Mouse (Mus musculus) forelimb bud, embryonic 11.5 days (tissue): ENCODE data around the gene Naa35.

Experiments
- DNase-seq: peaks from one replicate; pipeline ENCODE4 v3.0.0-alpha.2; 2012; ENCODE audit warnings: low read depth, low spot score

Gene Naa35

DNA sequence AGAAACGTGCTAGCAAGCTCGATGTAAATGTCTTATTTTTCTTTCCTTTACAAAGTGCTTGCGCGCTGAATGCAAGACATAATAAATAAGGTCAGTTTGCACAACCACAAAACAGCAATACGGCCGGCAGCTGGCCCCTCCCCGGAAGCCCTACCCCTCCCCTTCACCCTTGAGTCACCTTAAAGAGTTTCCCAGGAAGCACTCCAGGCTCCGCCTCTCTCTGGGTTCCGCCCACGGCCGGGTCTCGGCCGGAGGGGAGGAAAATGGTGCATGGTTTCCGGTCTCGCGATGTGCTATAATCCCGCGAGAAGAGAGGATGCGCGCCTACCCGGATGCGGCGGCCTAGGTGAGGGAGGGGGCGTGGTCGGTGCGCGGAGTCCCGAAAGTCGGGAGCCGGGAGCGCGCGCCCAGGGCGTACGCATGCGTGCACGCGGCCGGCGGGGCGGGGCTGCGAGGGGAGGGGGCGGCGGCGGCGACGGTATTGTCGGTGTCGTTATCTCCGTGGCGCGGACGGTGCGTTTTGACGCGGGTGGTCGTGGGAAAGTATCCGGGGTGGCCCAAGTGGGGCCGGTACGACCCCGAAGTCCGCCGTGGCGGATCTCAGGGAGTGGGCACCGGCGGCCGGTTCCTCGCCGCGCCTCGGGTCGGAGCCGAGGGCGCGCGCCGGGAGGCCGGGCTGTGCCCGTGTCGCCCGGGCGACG is at the start of gene Naa35, which contains the start of gene Agtpbp1:
TSS of gene Naa35 (plus strand) at position 313 of the 701 bp plus-strand sequence.
TSS of gene Agtpbp1 (minus strand) at position 281 of the 701 bp plus-strand sequence.
- DNase-seq, result peak; percentile 100

DNA sequence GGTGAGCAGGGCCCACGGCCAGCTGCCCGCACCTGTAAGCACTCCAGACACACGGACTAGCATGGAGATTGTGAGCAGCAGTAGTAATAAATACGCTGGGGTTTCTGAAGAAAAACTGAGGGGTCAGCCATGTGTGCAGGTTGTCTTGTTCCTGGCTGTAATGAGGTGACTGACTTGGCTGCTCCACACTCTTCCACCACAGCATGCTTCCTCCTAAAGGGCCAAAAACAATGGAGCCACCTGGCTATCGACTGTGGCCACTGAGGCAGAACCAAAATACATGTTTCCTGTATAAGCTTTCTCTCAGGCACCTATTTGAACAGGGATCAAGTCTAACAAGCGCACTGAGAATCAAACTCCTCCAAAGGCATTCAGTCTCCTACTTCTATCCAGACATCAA is 49.3 kb upstream of the Naa35 start:
- no peak for DNase-seq

DNA sequence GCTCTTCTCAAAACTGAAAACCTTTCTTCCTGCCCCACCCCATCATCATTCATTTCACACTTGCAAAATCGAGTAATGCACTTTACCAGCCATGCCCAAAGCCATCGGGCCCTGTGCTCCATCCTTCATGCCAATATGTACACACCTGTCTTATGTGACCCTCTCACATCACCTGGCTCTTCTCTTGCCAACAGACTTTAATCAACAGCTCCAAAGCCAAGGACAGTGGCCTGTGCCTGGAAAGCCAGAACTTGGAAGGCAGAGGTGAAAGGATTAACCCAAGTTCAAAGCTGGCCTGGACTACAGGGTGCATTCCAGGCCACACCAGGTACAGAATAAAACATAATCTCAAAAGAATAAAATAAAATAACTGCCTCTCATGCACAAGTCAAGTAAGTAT is 48.4 kb upstream of the Naa35 start:
- DNase-seq, result no peak

DNA sequence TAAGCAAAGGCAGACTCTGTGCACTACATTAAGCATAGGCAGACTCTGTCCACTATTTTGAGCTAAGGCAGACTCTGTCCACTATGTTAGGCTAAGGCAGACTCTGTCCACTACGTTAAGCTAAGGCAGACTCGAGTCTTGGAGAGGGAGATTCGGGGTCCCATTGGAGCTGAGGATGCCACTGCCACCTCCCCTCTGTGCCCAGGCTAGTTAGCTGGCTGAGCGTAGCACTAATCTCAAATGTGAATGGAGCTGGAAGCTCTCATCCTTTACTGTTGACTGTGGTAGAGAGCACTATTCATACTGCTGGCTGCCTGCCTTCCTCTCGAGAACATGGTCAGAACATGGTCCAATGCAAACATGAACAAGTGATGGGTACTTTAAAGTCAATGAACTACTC is 46.4 kb upstream of the Naa35 start:
- no peak for DNase-seq

DNA sequence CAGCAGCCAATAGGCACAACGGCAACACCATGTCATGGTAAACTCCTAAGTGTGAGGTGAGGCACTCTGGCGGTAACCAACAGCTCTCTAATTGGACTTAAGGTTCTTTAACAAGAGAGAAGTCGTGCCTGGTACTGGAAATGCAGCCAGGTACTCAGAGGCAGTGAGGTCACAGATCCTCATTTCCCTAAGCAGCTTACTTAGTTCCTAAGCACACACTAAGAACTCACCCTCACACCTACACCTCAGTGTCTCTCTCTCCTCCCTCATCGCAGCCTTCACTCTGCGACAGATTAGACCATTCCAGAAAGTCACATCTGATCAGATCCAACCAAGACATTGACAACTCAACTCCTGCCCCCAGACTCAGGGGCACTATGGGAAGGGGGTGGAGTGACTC is 45.0 kb upstream of the Naa35 start:
- DNase-seq, result no peak

DNA sequence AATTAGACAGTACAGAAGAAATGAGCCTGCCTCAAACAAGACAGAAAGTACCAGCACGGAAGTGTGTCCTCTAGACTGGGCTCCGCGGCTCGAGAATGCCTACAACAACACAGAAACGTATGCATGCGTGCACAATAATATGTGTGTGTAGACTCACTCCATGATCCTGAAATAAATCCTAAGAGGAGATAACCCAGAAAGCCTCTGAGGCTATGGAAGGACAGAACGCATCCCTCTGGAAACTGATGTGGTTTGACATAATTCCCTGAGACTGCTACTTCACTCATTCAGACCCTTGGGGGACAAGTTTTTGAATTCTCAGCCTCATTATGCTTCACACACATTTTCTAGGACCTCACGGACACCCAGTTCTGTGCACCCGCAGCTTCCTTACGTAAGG is 42.6 kb upstream of the Naa35 start:
- no peak for DNase-seq

DNA sequence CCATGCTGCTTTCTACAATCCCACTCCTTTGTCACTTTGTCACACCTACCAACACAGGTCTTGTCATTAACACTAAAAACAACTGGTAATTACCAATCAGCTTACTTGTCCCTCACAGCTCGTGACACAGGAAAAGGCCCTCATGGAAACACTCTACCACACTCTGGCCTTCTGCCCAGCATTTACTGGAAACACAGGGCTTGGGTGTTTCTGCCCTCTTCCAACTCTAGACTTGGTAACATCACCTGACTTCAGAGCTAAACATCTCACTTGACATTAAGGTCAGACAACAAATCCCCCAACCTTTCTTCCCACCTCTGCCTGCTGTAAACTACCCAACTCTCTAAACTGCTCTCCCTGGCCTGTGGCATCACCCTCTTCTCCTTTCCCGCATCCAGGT is 38.0 kb upstream of the Naa35 start:
- DNase-seq, result no peak

DNA sequence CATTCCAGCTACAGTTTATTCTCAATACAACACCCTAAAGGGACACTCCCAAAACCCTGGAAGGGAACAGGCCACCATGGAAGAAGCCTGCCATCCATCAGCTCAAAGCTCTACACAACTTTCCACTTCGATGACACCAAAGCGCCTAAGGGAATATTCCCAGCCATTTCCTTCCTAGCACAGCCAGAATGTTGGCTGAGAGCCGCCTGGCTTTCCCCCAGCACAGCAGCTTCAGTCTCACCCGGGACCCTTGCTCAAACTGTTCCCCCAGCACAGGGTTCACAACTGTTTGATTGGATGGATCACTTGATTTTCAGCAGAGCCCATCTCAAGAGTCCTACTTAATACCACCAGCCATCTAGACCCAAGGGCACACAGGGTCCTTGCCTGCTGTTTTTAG is 37.3 kb upstream of the Naa35 start:
- DNase-seq, result no peak

DNA sequence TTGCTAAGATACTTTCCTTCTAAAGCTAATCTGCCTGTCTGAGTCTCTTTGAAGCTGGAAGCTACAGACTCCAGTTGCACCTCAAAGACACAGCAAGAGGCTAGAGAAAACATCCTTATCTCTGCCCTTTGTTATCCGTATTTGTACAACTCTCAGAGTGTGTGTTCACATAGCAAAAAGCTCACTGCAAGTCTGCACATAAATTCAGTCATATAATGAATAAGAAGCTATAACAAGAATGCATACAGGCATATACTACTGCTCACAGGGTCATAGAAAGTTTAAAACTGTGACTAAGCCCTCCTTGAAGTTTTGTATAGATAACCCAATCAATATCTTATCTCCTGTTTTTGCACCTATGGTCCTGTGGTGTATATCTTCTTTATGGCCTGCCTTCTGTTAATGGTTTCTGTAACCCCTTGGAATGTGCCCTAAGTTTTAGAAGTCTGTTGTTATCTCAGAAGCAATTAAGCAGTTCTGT is 35.7 kb upstream of the Naa35 start:
- no peak for DNase-seq

DNA sequence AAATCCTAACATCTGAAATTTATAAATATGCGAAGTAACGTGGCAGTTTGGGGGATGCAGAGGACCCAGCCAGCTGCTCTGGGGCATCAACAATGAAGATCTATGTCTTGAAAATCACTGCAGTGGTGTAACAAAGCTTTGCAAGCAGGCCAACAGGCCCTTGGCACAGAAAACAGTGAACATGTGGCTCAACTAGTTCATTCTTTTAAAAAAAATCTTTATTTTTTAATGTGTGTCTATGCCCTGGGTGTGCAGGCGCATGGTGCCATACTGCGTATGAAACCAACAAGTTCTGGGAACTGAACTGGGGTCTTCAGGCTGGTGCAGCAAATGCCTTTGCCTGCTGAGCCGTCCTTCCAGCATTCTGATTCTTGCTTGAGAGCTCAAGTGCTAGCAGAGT is 32.8 kb upstream of the Naa35 start:
- DNase-seq, result no peak

DNA sequence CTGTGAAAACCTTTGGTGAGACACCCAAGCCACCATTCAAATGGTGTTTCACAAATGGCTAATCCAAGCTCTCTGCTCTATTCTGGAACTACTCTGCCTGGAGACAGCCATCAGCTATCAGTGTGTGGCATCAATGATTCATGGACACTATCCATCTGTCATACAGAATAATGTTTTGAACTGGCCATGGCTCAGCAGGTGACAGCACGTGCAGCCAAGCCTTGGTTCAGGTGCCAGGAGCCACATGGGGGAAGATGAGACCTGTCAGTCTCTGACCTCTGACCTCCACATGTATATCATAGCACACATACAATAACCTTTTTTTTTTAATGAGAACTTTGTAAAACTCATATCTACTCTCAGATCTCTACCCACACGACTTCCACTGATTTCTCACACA is 32.3 kb upstream of the Naa35 start:
- no peak for DNase-seq

DNA sequence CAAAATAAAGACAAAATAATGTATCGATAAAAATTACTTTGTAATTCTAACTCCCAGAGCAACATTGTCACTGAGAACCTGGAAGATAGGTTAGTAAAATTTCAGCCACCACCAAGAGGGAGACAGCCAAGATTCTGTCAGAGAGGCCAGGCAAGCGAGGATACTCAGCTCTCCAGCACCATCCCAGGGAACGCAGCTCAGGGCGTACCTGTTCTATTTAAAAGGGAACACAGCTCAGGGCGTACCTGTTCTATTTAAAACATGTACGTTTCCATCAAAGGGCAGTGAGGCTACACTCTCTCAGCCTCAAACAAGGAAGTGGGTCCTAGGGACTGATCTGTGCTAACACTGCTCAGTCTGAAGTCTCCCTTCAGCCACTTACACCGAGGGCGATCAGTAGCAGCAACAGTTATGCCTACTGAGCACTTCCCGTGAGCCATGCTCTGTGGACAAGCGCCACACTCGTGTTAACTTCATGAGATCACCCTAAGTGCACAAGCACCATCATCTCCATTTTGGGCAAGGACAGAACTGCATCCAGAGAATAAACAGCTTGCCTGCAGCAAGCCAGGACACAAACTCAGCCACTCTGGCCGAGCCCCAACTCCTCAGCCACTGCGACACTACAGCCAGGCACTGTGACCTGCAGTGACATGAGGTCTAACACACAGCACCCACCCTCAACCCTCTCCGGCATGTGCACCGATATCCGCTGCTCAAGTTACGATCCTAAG is 30.1 kb upstream of the Naa35 start:
- no peak for DNase-seq

DNA sequence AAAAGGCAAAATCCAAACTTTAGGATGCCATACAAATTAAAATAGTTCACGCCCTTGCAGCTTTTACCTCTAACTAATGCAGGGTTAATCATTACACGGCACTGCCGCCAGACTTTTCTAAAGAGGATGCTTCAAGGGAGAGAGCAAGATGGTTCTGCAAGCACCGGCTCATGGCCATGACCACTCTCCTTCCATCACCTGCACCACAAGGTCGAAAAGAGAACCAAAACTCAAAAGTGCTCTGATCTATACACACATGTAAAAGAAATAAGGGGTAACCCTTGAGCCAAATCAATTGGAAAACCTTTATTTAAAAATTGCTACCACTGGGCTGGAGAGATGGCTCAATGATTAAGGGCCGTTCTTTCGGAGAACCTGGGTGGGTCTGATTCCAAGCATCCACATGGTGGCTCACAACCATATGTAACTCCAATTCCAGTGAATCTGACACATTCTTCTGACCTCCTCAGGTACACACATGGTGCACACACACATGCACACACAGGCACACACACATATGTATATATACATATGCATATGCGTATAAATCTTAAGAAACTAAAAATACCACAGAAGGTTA is 29.4 kb upstream of the Naa35 start:
- DNase-seq, result no peak

DNA sequence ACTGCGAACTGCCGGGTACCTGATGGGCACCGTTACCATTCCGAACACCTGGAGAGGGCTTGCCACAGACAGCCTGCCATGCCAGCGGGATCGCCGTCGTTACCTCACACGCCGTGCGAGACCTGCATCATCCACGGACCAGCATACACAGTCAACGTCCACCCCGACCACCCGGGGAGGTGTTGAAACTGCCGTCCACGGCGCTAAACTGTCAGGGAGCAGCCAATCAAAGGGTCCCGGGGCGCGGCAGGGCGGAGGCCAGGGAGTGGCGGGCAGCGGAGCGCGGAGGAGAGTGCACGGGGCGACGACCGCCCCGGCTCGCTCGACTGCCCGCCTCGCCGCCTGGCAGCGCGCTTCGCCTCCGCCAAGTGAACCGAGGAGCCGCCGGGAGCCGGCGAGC is 28.4 kb upstream of the Naa35 start:
- peak; percentile 32 for DNase-seq

DNA sequence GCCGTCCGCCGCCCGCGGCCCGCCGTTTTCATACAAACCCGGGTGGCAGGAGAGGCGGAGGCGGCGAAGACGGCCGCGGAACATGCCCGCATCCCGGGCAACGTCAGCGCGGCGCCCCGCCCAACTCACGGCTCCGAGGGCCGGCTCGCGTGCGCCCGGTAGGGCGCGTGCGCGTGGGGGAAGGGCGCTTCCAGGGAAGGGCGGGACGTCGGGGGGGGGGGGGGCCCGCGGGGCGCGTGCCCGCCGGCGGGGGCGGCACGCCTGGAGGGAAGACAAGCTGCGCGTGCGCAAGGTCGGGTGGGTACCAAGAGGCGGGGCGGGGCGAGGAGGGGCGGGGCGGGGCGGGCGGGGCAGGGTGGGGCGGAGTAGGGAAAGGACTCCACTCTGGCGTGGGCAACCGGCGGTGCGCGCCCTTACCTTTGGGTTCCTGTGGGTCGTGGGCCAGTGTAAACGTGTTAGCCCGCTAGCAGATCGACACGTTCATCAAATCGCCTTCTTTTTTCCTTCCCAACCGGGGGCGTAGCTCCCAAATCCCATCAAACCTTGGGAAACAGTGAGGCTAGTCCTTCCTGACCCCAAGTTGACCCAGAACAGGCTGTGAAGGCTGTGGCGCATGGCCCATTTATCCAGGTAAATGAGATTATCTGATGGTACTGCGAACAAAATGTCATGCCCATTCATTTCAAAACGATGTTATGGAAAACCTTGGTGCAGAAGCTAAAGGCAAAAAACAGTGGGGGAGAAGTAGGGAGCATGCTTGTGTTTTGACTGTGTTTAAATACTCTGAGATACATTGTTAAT is 27.7 kb upstream of the Naa35 start:
- peak; percentile 84 for DNase-seq

DNA sequence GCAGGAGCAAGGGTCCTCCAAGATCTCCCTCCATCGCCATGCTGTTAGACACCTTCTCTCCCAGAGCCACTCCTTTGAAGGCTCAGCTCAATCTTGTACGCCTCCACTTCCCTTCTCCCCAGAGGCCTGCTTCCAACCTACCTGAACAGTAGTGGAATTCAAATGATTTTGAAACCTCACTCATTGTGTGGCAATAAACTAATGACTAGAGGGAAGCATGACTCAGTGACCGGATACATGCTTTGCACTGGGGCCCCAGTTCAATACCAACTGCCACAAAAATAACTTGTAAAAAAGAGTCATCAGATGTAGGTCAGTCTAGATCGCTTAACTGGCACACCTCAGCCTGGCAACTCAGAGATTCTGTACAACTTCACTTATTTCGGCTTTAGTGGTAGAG is 26.3 kb upstream of the Naa35 start:
- no peak for DNase-seq

DNA sequence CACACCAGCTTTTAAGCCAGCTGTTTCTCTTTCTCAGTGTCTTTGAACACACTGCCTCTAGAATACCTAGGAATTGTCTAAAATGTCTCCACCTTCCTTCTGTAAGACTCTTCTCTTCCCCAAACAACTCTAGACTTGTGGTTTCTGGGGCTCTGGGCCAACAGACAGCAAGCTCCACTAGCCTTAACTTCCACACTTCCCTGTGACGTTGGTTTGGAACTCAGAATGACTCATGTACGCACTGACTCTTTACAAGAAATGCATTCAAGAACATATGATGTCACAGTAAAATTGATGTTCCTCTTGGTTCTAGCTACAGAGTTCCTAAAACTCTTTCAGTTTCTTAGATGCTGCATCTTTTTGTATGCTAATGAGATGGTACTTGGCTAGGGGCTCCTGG is 22.6 kb upstream of the Naa35 start:
- no peak for DNase-seq

DNA sequence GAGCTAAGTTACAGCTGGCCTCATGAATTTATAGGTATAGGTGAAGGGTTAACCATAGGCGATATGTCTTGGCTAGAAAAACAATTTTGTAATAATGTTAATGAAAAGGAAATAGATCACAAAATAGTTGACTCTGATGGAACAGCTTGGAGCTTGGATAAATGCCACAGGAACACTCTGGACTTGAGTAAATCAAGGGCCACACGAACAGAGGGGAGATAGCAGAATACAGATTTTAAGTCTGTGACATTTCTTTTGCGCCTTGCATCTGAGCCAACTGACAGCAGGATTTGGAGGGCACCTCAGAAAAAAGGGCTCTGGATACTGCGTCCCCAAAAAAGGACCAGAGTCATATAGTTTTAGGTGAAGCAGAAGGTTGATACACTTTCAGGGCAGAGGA is 20.6 kb upstream of the Naa35 start:
- no peak for DNase-seq

DNA sequence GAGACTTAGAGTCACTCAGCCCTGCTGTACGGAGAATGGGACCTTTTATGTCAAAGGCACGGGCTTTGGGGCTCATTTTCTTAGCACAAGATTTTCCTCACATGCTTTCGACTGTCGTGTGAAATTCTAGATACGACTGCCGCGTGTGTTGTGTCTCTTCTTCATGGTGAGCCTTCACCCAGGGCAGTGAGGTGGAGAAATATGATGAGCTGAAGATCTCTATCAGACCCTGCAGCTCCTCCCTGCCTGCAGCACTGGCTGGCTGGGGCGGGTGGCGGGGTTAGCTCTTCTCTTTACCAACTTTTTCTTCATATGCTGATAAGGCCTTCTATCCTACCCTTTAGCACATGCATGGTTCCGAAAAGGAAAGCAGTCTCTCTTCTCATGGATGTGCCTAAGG is 20.1 kb upstream of the Naa35 start:
- DNase-seq, result no peak

DNA sequence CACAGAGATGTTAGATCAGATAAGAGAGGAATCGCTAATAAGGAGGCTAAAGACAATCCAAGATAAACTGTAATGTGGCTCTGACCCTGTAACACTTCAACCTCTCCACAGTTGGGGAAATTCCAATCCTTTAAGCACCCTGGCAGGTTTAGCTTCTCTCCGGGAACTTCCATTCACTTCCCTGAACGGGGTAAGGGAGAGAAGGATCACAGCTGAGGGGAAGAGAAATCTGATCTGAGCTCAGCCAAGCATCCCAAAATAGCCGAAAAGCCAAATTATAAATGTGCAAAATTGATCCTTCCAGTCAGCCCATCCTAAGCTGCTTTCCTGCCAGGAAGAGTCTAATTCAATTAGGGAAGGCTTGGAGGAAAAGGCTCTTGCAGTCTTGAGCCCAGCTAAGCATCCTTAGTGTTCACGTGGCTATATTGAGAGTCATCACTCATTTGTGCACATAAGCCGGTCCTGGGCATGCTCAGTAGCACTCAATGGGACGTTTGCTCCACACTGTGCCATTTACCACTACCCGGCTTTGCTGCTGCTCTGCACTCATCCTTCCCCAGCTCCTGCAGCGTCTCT is 19.0 kb upstream of the Naa35 start:
- DNase-seq, result no peak

DNA sequence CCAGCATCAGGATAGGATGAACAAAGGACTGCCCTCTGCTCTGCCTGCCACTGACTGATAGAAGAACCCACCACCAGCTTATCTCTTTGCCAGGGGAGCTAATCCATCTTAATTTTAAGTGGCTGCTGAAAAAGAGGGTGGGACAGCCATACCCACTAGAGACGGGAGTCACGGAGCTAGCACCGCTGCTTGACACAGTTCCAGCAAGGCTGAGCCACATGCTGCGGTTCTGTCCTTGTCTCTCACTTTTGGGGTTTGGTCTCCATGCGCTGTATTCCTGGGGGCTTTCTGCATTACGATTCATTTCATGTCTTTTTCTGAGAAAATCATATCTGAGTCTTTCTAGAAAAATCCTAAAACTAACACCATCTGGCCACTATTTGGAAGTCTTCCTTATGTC is 14.0 kb upstream of the Naa35 start:
- no peak for DNase-seq

DNA sequence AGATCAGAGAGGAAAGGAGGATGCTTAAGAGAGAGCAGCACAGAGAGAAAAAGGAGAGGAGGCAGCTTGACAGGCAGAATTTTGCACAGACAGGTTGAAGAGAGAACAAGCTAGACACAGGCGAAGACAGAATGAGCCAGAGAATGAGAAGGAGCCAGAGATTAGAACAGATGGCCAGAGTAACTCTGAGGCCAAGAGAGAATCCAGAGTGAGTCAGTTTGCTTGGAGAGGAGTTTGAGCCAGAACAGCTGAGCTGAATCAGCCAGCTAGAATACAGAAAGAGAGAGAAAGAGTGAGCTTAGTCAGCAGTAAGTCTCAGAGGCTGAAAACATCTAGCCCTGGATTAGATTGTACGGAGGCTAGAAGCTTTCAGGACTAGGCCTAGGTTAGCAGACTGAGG is 12.5 kb upstream of the Naa35 start:
- no peak for DNase-seq
